Mouse (Mus musculus) hindbrain, embryonic 12.5 days (tissue): ENCODE measurements around the gene Pcyt2. TPM values are rescaled to one million over a fixed set of nuclear protein-coding genes. Genes with fewer than 3 reads are reported as not detected.
A peak's percentile ranks its signal among the peaks of the same experiment; 100 is the strongest.

Source experiments
- ATAC-seq: fragments of 200-750 bp; cut with Nextera tagmentation; 2 replicates; pipeline ENCODE4 v1.8.0; 2017; ENCODE audit warnings: moderate TSS enrichment; ENCODE audit not compliant: low FRiP score
- H3K27ac ChIP-seq: fragments of 300-500 bp; sonication (generic); 2 replicates; pipeline ENCODE4 v1.5.1; 2016; ENCODE audit warnings: mild to moderate bottlenecking
- H3K27me3 ChIP-seq: fragments of 300-500 bp; sonication (generic); 2 replicates; pipeline ENCODE4 v1.6.1; 2016; ENCODE audit warnings: mild to moderate bottlenecking
- H3K36me3 ChIP-seq: fragments of 300-500 bp; sonication (generic); 2 replicates; pipeline ENCODE4 v1.6.1; 2016; ENCODE audit warnings: mild to moderate bottlenecking
- H3K4me1 ChIP-seq: fragments of 300-500 bp; sonication (generic); 2 replicates; pipeline ENCODE4 v1.6.1; 2016
- H3K4me2 ChIP-seq: fragments of 300-500 bp; sonication (generic); replicated peaks from 2 replicates; pipeline ENCODE4 v1.6.1; 2016; ENCODE audit warnings: mild to moderate bottlenecking
- H3K4me3 ChIP-seq: fragments of 300-500 bp; sonication (generic); 2 replicates; pipeline ENCODE4 v1.5.1; 2016; ENCODE audit warnings: mild to moderate bottlenecking
- H3K9ac ChIP-seq: fragments of 300-500 bp; sonication (generic); 2 replicates; pipeline ENCODE4 v1.6.1; 2016; ENCODE audit warnings: mild to moderate bottlenecking, moderate library complexity
- H3K9me3 ChIP-seq: fragments of 300-500 bp; sonication (generic); replicated peaks from 2 replicates; pipeline ENCODE4 v1.6.1; 2016; ENCODE audit warnings: mild to moderate bottlenecking
- WGBS: fragments of 180-500 bp; shearing (Covaris S2); methylation state at CpG from one replicate; pipeline ENCODE4 v1.1.7; 2016; 5-methylcytosine and 5-hydroxymethylcytosine counted together
- polyA plus RNA-seq: library from polyadenylated mRNA; unstranded; fragments of >200 nt; fragmentation: Nextera tagmentation; extraction: Ambion mirVana; gene quantifications from 2 replicates; pipeline ENCODE4 v1.2.1, GENCODE M21; 2016

The Pcyt2 gene
- polyA plus RNA-seq, 1 experiment from 2014 or later: 148 TPM

GRCm38 (mm10) chr11:120622805-120623204 lies 5.1 kb upstream of the Pcyt2 start:
- no peak for ATAC-seq

GRCm38 (mm10) chr11:120620195-120620594 lies 2.5 kb upstream of the Pcyt2 start:
- Histone ChIP-seq H3K9me3 (no peaks in the 10 kb centered on the region), H3K27ac (no peak overlapping the region), H3K9ac (no peak overlapping the region), H3K4me1 (peaks cover 36% of the 10 kb centered on the region), H3K36me3 (peaks cover 54% of the 10 kb centered on the region), H3K4me2 (no peak overlapping the region), H3K27me3 (no peaks in the 10 kb centered on the region), H3K4me3 (no peak overlapping the region)
- 94% methylated on average over 14 of the region's 14 CpGs for WGBS
- no peak for ATAC-seq

More at GRCm38 (mm10) chr11:120622805-120623204, 5.1 kb upstream of the Pcyt2 start:
- Histone ChIP-seq H3K9me3 (no peaks in the 10 kb centered on the region), H3K4me2 (no peak overlapping the region), H3K36me3 (peaks cover 64% of the 10 kb centered on the region), H3K27me3 (no peaks in the 10 kb centered on the region), H3K27ac (no peak overlapping the region), H3K9ac (no peak overlapping the region), H3K4me3 (no peak overlapping the region), H3K4me1 (peaks cover 23% of the 10 kb centered on the region)
- 95% methylated on average over 6 of the region's 6 CpGs for WGBS

- Histone ChIP-seq H3K36me3 (peaks cover 57% of the 10 kb centered on the region), H3K4me3 (peak overlapping the region; percentile 71; the same call in 1 of the 2 replicates), H3K27ac (peak overlapping the region; percentile 79), H3K27me3 (no peaks in the 10 kb centered on the region), H3K9ac (no peak overlapping the region), H3K4me2 (no peak overlapping the region), H3K4me1 (peaks cover 30% of the 10 kb centered on the region), H3K9me3 (no peaks in the 10 kb centered on the region)
- no peak for ATAC-seq
- 94% methylated on average over 25 of the region's 25 CpGs for WGBS
Measured at GRCm38 (mm10) chr11:120618619-120619535, 1.1 kb upstream of the Pcyt2 start.

GRCm38 (mm10) chr11:120616617-120617294 lies 980 bp downstream of the Pcyt2 start:
- peak overlapping the region; percentile 56 for H3K4me2 ChIP-seq
- WGBS: 56% methylated on average over 4 of the region's 4 CpGs
- peaks cover 24% of the 10 kb centered on the region for H3K4me1 ChIP-seq
- H3K4me3 ChIP-seq: peak overlapping the region; percentile 71
- H3K27me3 ChIP-seq: no peaks in the 10 kb centered on the region
- peak overlapping the region; percentile 79; the same call in 1 of the 2 replicates for H3K27ac ChIP-seq
- no peaks in the 10 kb centered on the region for H3K9me3 ChIP-seq
- H3K36me3 ChIP-seq: peaks cover 62% of the 10 kb centered on the region
- no peak for ATAC-seq
- H3K9ac ChIP-seq: peak overlapping the region; percentile 80

- WGBS: 92% methylated on average over 11 of the region's 11 CpGs
- H3K4me1 ChIP-seq: peaks cover 24% of the 10 kb centered on the region
- H3K9ac ChIP-seq: peak overlapping the region; percentile 32; the same call in 1 of the 2 replicates
- H3K36me3 ChIP-seq: peaks cover 64% of the 10 kb centered on the region
- H3K27me3 ChIP-seq: no peaks in the 10 kb centered on the region
- no peak overlapping the region for H3K4me2 ChIP-seq
- H3K9me3 ChIP-seq: no peaks in the 10 kb centered on the region
- no peak for ATAC-seq
- H3K4me3 ChIP-seq: no peak overlapping the region
- H3K27ac ChIP-seq: no peak overlapping the region
Measured at GRCm38 (mm10) chr11:120615606-120616203, 2.0 kb downstream of the Pcyt2 start.

GRCm38 (mm10) chr11:120615167-120615566 lies 2.6 kb downstream of the Pcyt2 start:
- no peak for ATAC-seq
- Histone ChIP-seq H3K4me3 (no peak overlapping the region), H3K4me2 (no peak overlapping the region), H3K4me1 (peaks cover 24% of the 10 kb centered on the region), H3K27me3 (no peaks in the 10 kb centered on the region), H3K36me3 (peaks cover 63% of the 10 kb centered on the region), H3K27ac (no peak overlapping the region), H3K9me3 (no peaks in the 10 kb centered on the region), H3K9ac (peak overlapping the region; percentile 32; the same call in 1 of the 2 replicates)
- WGBS: 96% methylated on average over 6 of the region's 6 CpGs

GRCm38 (mm10) chr11:120613976-120614375 lies 3.8 kb downstream of the Pcyt2 start:
- H3K4me2 ChIP-seq: no peak overlapping the region
- H3K9ac ChIP-seq: no peak overlapping the region; the same call in 1 of the 2 replicates
- H3K27me3 ChIP-seq: peaks cover 10% of the 10 kb centered on the region
- H3K36me3 ChIP-seq: peaks cover 62% of the 10 kb centered on the region
- H3K27ac ChIP-seq: no peak overlapping the region
- H3K4me1 ChIP-seq: peaks cover 24% of the 10 kb centered on the region
- no peak for ATAC-seq
- no peaks in the 10 kb centered on the region for H3K9me3 ChIP-seq
- no peak overlapping the region for H3K4me3 ChIP-seq
- 82% methylated on average over 8 of the region's 8 CpGs for WGBS

GRCm38 (mm10) chr11:120613481-120613972 lies 4.2 kb downstream of the Pcyt2 start:
- H3K27ac ChIP-seq: no peak overlapping the region
- no peak overlapping the region; the same call in 1 of the 2 replicates for H3K9ac ChIP-seq
- no peak for ATAC-seq
- H3K9me3 ChIP-seq: no peaks in the 10 kb centered on the region
- H3K4me2 ChIP-seq: no peak overlapping the region
- H3K4me3 ChIP-seq: no peak overlapping the region
- 92% methylated on average over 10 of the region's 10 CpGs for WGBS
- peaks cover 14% of the 10 kb centered on the region for H3K27me3 ChIP-seq
- H3K36me3 ChIP-seq: peaks cover 57% of the 10 kb centered on the region
- H3K4me1 ChIP-seq: peaks cover 27% of the 10 kb centered on the region

- Histone ChIP-seq H3K4me1 (peaks cover 27% of the 10 kb centered on the region), H3K4me3 (no peak overlapping the region), H3K27me3 (peaks cover 17% of the 10 kb centered on the region), H3K27ac (no peak overlapping the region), H3K9ac (no peak overlapping the region), H3K4me2 (no peak overlapping the region), H3K36me3 (peaks cover 50% of the 10 kb centered on the region), H3K9me3 (no peaks in the 10 kb centered on the region)
- no peak for ATAC-seq
- 43% methylated on average over 6 of the region's 6 CpGs for WGBS
Measured at GRCm38 (mm10) chr11:120612763-120613162, 5.0 kb downstream of the Pcyt2 start.

GRCm38 (mm10) chr11:120610477-120611046 lies 7.2 kb downstream of the Pcyt2 start:
- Histone ChIP-seq H3K9me3 (no peaks in the 10 kb centered on the region), H3K4me2 (no peak overlapping the region), H3K9ac (no peak overlapping the region), H3K27me3 (peaks cover 26% of the 10 kb centered on the region), H3K4me3 (no peak overlapping the region), H3K4me1 (peaks cover 13% of the 10 kb centered on the region), H3K36me3 (peaks cover 66% of the 10 kb centered on the region), H3K27ac (no peak overlapping the region)
- WGBS: 79% methylated on average over 9 of the region's 9 CpGs
- no peak for ATAC-seq

GRCm38 (mm10) chr11:120609250-120609649 lies 8.5 kb downstream of the Pcyt2 start:
- Histone ChIP-seq H3K9me3 (no peaks in the 10 kb centered on the region), H3K4me3 (no peak overlapping the region), H3K9ac (no peak overlapping the region), H3K4me2 (no peak overlapping the region), H3K36me3 (peaks cover 72% of the 10 kb centered on the region), H3K27me3 (peaks cover 26% of the 10 kb centered on the region), H3K27ac (no peak overlapping the region), H3K4me1 (peaks cover 9% of the 10 kb centered on the region)
- no peak for ATAC-seq
- WGBS: 38% methylated on average over 8 of the region's 8 CpGs
